Mouse (Mus musculus): ENCODE measurements around the gene Tmem62. TPM values are rescaled to one million over a fixed set of nuclear protein-coding genes. Genes with fewer than 3 reads are reported as not detected.
"Not testable (repeated sequence)": the region's sequence is repeated elsewhere in the genome, so short reads cannot be mapped to it uniquely, and the experiment has no call there.

Tmem62 gene
- polyA plus RNA-seq, 1 experiment, result 8.0 TPM

GRCm38 (mm10) chr2:121009071-121009677, 32.4 kb downstream of the Tmem62 start:
- Histone ChIP-seq H3K27ac (ENCODE audit: insufficient read depth, low read length) (no peak overlapping the region), H3K4me1 (ENCODE audit: control insufficient read depth, insufficient read depth, low read length) (no peaks in the 10 kb centered on the region), H3K4me3 (ENCODE audit: insufficient read depth, low read length) (peak overlapping the region; percentile 90)
- no peak for TF ChIP-seq CTCF (IDR thresholded peaks at IDR 0.05; ENCODE audit: borderline replicate concordance, insufficient read depth, low read length)
- TF ChIP-seq POLR2A (IDR thresholded peaks at IDR 0.05; ENCODE audit: low read depth, low read length), result no peak

- TF ChIP-seq POLR2A (IDR thresholded peaks at IDR 0.05; ENCODE audit: low read depth, low read length), result no peak
- TF ChIP-seq CTCF (IDR thresholded peaks at IDR 0.05; ENCODE audit: borderline replicate concordance, insufficient read depth, low read length), result no peak
- Histone ChIP-seq H3K4me3 (ENCODE audit: insufficient read depth, low read length) (no peak overlapping the region), H3K27ac (ENCODE audit: insufficient read depth, low read length) (no peak overlapping the region), H3K4me1 (ENCODE audit: control insufficient read depth, insufficient read depth, low read length) (no peaks in the 10 kb centered on the region)
Observed at GRCm38 (mm10) chr2:121012676-121013075, 35.9 kb downstream of the Tmem62 start.

- no peak overlapping the region for H3K4me3 ChIP-seq (ENCODE audit: insufficient read depth, low read length)
- no peaks in the 10 kb centered on the region for H3K4me1 ChIP-seq (ENCODE audit: control insufficient read depth, insufficient read depth, low read length)
- no peak overlapping the region for H3K27ac ChIP-seq (ENCODE audit: insufficient read depth, low read length)
- TF ChIP-seq POLR2A (IDR thresholded peaks at IDR 0.05; ENCODE audit: low read depth, low read length) (no peak), CTCF (IDR thresholded peaks at IDR 0.05; ENCODE audit: borderline replicate concordance, insufficient read depth, low read length) (no peak)
Observed at GRCm38 (mm10) chr2:121015507-121015906, 38.7 kb downstream of the Tmem62 start.

GRCm38 (mm10) chr2:121016226-121016625, 39.4 kb downstream of the Tmem62 start:
- no peak overlapping the region for H3K27ac ChIP-seq (ENCODE audit: insufficient read depth, low read length)
- H3K4me1 ChIP-seq (ENCODE audit: control insufficient read depth, insufficient read depth, low read length), result no peaks in the 10 kb centered on the region
- no peak overlapping the region for H3K4me3 ChIP-seq (ENCODE audit: insufficient read depth, low read length)
- TF ChIP-seq CTCF (IDR thresholded peaks at IDR 0.05; ENCODE audit: borderline replicate concordance, insufficient read depth, low read length) (no peak), POLR2A (IDR thresholded peaks at IDR 0.05; ENCODE audit: low read depth, low read length) (no peak)

- TF ChIP-seq POLR2A (IDR thresholded peaks at IDR 0.05; ENCODE audit: low read depth, low read length) (no peak), CTCF (IDR thresholded peaks at IDR 0.05; ENCODE audit: borderline replicate concordance, insufficient read depth, low read length) (no peak)
- Histone ChIP-seq H3K4me3 (ENCODE audit: insufficient read depth, low read length) (no peak overlapping the region), H3K4me1 (ENCODE audit: control insufficient read depth, insufficient read depth, low read length) (no peaks in the 10 kb centered on the region), H3K27ac (ENCODE audit: insufficient read depth, low read length) (no peak overlapping the region)
Observed at GRCm38 (mm10) chr2:121017151-121017550, 40.3 kb downstream of the Tmem62 start.

- Histone ChIP-seq H3K4me1 (ENCODE audit: control insufficient read depth, insufficient read depth, low read length) (no peaks in the 10 kb centered on the region), H3K4me3 (ENCODE audit: insufficient read depth, low read length) (no peak overlapping the region), H3K27ac (ENCODE audit: insufficient read depth, low read length) (no peak overlapping the region)
- TF ChIP-seq CTCF (IDR thresholded peaks at IDR 0.05; ENCODE audit: borderline replicate concordance, insufficient read depth, low read length), result no peak
- no peak for TF ChIP-seq POLR2A (IDR thresholded peaks at IDR 0.05; ENCODE audit: low read depth, low read length)
Observed at GRCm38 (mm10) chr2:121022918-121023317, 46.1 kb downstream of the Tmem62 start.

GRCm38 (mm10) chr2:121036733-121037341, 60.0 kb downstream of the Tmem62 start, which contains the start of gene Epb42:
Gene Epb42, minus strand, starts transcription at chr2:121037072.
- TF ChIP-seq POLR2A (IDR thresholded peaks at IDR 0.05; ENCODE audit: low read depth, low read length) (no peak), CTCF (IDR thresholded peaks at IDR 0.05; ENCODE audit: borderline replicate concordance, insufficient read depth, low read length) (no peak)
- no peak within 1 kb of the TSS for H3K4me3 ChIP-seq (ENCODE audit: insufficient read depth, low read length)
- H3K27ac ChIP-seq (ENCODE audit: insufficient read depth, low read length), result no peak within 1 kb of the TSS
- H3K4me1 ChIP-seq (ENCODE audit: control insufficient read depth, insufficient read depth, low read length), result no peaks in the 10 kb centered on the region

GRCm38 (mm10) chr2:121038851-121039250, 62.0 kb downstream of the Tmem62 start:
- not testable (repeated sequence) for H3K4me1 ChIP-seq (ENCODE audit: control insufficient read depth, insufficient read depth, low read length); H3K27ac ChIP-seq (ENCODE audit: insufficient read depth, low read length); H3K4me3 ChIP-seq (ENCODE audit: insufficient read depth, low read length)

- TF ChIP-seq CTCF (IDR thresholded peaks at IDR 0.05; ENCODE audit: borderline replicate concordance, insufficient read depth, low read length) (no peak), POLR2A (IDR thresholded peaks at IDR 0.05; ENCODE audit: low read depth, low read length) (no peak)
- H3K4me1 ChIP-seq (ENCODE audit: control insufficient read depth, insufficient read depth, low read length), result no peaks in the 10 kb centered on the region
- H3K27ac ChIP-seq (ENCODE audit: insufficient read depth, low read length), result no peak overlapping the region
- no peak overlapping the region for H3K4me3 ChIP-seq (ENCODE audit: insufficient read depth, low read length)
Observed at GRCm38 (mm10) chr2:121039382-121039781, 62.6 kb downstream of the Tmem62 start.

- TF ChIP-seq POLR2A (IDR thresholded peaks at IDR 0.05; ENCODE audit: low read depth, low read length) (no peak), CTCF (IDR thresholded peaks at IDR 0.05; ENCODE audit: borderline replicate concordance, insufficient read depth, low read length) (peak; percentile 32; the same call in 1 of the 2 replicates)
- H3K4me1 ChIP-seq (ENCODE audit: control insufficient read depth, insufficient read depth, low read length), result no peaks in the 10 kb centered on the region
Observed at GRCm38 (mm10) chr2:121041098-121041497, 64.3 kb downstream of the Tmem62 start.

More at GRCm38 (mm10) chr2:121041098-121041497, 64.3 kb downstream of the Tmem62 start:
- no peak overlapping the region for H3K4me3 ChIP-seq (ENCODE audit: insufficient read depth, low read length)
- H3K27ac ChIP-seq (ENCODE audit: insufficient read depth, low read length), result no peak overlapping the region
